Mouse (Mus musculus): ENCODE measurements around the gene Sfxn3. TPM values are rescaled to one million over a fixed set of nuclear protein-coding genes. Genes with fewer than 3 reads are reported as not detected.

The Sfxn3 gene
- polyA plus RNA-seq, 1 experiment, result 0.11 TPM

- Histone ChIP-seq H3K27me3 (ENCODE audit: control insufficient read depth) (peaks cover 42% of the 10 kb centered on the region), H3K9me3 (ENCODE audit: control insufficient read depth, low read length) (no peaks in the 10 kb centered on the region), H3K4me3 (replicated peaks) (peak overlapping the region; percentile 59), H3K36me3 (ENCODE audit: control insufficient read depth) (peaks cover 12% of the 10 kb centered on the region), H3K4me1 (ENCODE audit: control insufficient read depth) (peaks cover 44% of the 10 kb centered on the region)
- TF ChIP-seq TAL1 (IDR thresholded peaks at IDR 0.05; ENCODE audit: low read length) (no peak), GATA1 (IDR thresholded peaks at IDR 0.05; ENCODE audit: low read length) (no peak)
Measured at GRCm38 (mm10) chr19:45016341-45017215, 30.7 kb upstream of the Sfxn3 start.

- peaks cover 44% of the 10 kb centered on the region for H3K4me1 ChIP-seq (ENCODE audit: control insufficient read depth)
- TF ChIP-seq GATA1 (IDR thresholded peaks at IDR 0.05; ENCODE audit: low read length), result no peak
- TF ChIP-seq TAL1 (IDR thresholded peaks at IDR 0.05; ENCODE audit: low read length), result no peak
- peaks cover 42% of the 10 kb centered on the region for H3K27me3 ChIP-seq (ENCODE audit: control insufficient read depth)
- H3K4me3 ChIP-seq (replicated peaks), result peak overlapping the region; percentile 59
- H3K9me3 ChIP-seq (ENCODE audit: control insufficient read depth, low read length), result no peaks in the 10 kb centered on the region
- peaks cover 6% of the 10 kb centered on the region for H3K36me3 ChIP-seq (ENCODE audit: control insufficient read depth)
Measured at GRCm38 (mm10) chr19:45017216-45017771, 30.0 kb upstream of the Sfxn3 start.

- Histone ChIP-seq H3K9me3 (ENCODE audit: control insufficient read depth, low read length) (no peaks in the 10 kb centered on the region), H3K4me1 (ENCODE audit: control insufficient read depth) (peaks cover 44% of the 10 kb centered on the region), H3K36me3 (ENCODE audit: control insufficient read depth) (peaks cover 1% of the 10 kb centered on the region; the same call in 1 of the 2 replicates), H3K4me3 (replicated peaks) (peak overlapping the region; percentile 59), H3K27me3 (ENCODE audit: control insufficient read depth) (peaks cover 42% of the 10 kb centered on the region)
- TF ChIP-seq TAL1 (IDR thresholded peaks at IDR 0.05; ENCODE audit: low read length) (no peak), GATA1 (IDR thresholded peaks at IDR 0.05; ENCODE audit: low read length) (no peak)
Measured at GRCm38 (mm10) chr19:45017909-45018308, 29.4 kb upstream of the Sfxn3 start.

GRCm38 (mm10) chr19:45018351-45018831 lies 28.9 kb upstream of the Sfxn3 start:
- Histone ChIP-seq H3K27me3 (ENCODE audit: control insufficient read depth) (peaks cover 42% of the 10 kb centered on the region), H3K4me3 (replicated peaks) (peak overlapping the region; percentile 59), H3K9me3 (ENCODE audit: control insufficient read depth, low read length) (no peaks in the 10 kb centered on the region), H3K36me3 (ENCODE audit: control insufficient read depth) (no peaks in the 10 kb centered on the region; the same call in 1 of the 2 replicates), H3K4me1 (ENCODE audit: control insufficient read depth) (peaks cover 44% of the 10 kb centered on the region)
- TF ChIP-seq TAL1 (IDR thresholded peaks at IDR 0.05; ENCODE audit: low read length), result no peak
- no peak for TF ChIP-seq GATA1 (IDR thresholded peaks at IDR 0.05; ENCODE audit: low read length)

- TF ChIP-seq TAL1 (IDR thresholded peaks at IDR 0.05; ENCODE audit: low read length), result no peak
- TF ChIP-seq GATA1 (IDR thresholded peaks at IDR 0.05; ENCODE audit: low read length), result no peak
- Histone ChIP-seq H3K36me3 (ENCODE audit: control insufficient read depth) (peaks cover 9% of the 10 kb centered on the region), H3K9me3 (ENCODE audit: control insufficient read depth, low read length) (no peaks in the 10 kb centered on the region), H3K4me1 (ENCODE audit: control insufficient read depth) (peaks cover 27% of the 10 kb centered on the region), H3K27me3 (ENCODE audit: control insufficient read depth) (peaks cover 36% of the 10 kb centered on the region), H3K4me3 (replicated peaks) (no peak overlapping the region)
Measured at GRCm38 (mm10) chr19:45020348-45020747, 27.0 kb upstream of the Sfxn3 start.

GRCm38 (mm10) chr19:45021362-45021761 lies 25.9 kb upstream of the Sfxn3 start:
- no peak for TF ChIP-seq GATA1 (IDR thresholded peaks at IDR 0.05; ENCODE audit: low read length)
- TF ChIP-seq TAL1 (IDR thresholded peaks at IDR 0.05; ENCODE audit: low read length), result no peak
- peaks cover 26% of the 10 kb centered on the region for H3K27me3 ChIP-seq (ENCODE audit: control insufficient read depth)
- peaks cover 17% of the 10 kb centered on the region for H3K4me1 ChIP-seq (ENCODE audit: control insufficient read depth)
- peaks cover 18% of the 10 kb centered on the region for H3K36me3 ChIP-seq (ENCODE audit: control insufficient read depth)
- H3K4me3 ChIP-seq (replicated peaks), result no peak overlapping the region
- H3K9me3 ChIP-seq (ENCODE audit: control insufficient read depth, low read length), result no peaks in the 10 kb centered on the region

- Histone ChIP-seq H3K4me3 (replicated peaks) (no peak overlapping the region), H3K36me3 (ENCODE audit: control insufficient read depth) (peaks cover 24% of the 10 kb centered on the region)
Measured at GRCm38 (mm10) chr19:45023993-45024392, 23.3 kb upstream of the Sfxn3 start.

GRCm38 (mm10) chr19:45024775-45025174 lies 22.5 kb upstream of the Sfxn3 start:
- no peaks in the 10 kb centered on the region for H3K27me3 ChIP-seq (ENCODE audit: control insufficient read depth)
- H3K4me3 ChIP-seq (replicated peaks), result no peak overlapping the region
- peaks cover 24% of the 10 kb centered on the region for H3K36me3 ChIP-seq (ENCODE audit: control insufficient read depth)
- no peaks in the 10 kb centered on the region for H3K9me3 ChIP-seq (ENCODE audit: control insufficient read depth, low read length)
- H3K4me1 ChIP-seq (ENCODE audit: control insufficient read depth), result no peaks in the 10 kb centered on the region; the same call in 1 of the 2 replicates
- TF ChIP-seq TAL1 (IDR thresholded peaks at IDR 0.05; ENCODE audit: low read length) (no peak), GATA1 (IDR thresholded peaks at IDR 0.05; ENCODE audit: low read length) (no peak)

More at GRCm38 (mm10) chr19:45023993-45024392, 23.3 kb upstream of the Sfxn3 start:
- H3K4me1 ChIP-seq (ENCODE audit: control insufficient read depth), result no peaks in the 10 kb centered on the region; the same call in 1 of the 2 replicates
- TF ChIP-seq TAL1 (IDR thresholded peaks at IDR 0.05; ENCODE audit: low read length) (no peak), GATA1 (IDR thresholded peaks at IDR 0.05; ENCODE audit: low read length) (no peak)
- peaks cover under 1% of the 10 kb centered on the region; the same call in 1 of the 2 replicates for H3K27me3 ChIP-seq (ENCODE audit: control insufficient read depth)
- H3K9me3 ChIP-seq (ENCODE audit: control insufficient read depth, low read length), result no peaks in the 10 kb centered on the region
